Mouse (Mus musculus): Measurements from ENCODE around the gene DXBay18. TPM values are rescaled to one million over a fixed set of nuclear protein-coding genes. Genes with fewer than 3 reads are reported as not detected.
"Not testable (repeated sequence)": the region's sequence is repeated elsewhere in the genome, so short reads cannot be mapped to it uniquely, and the experiment has no call there.

DXBay18 gene
- 0.72 and 0.86 TPM in 2 replicates for polyA plus RNA-seq (2014; fragmentation: Nextera tagmentation; extraction: Ambion mirVana)

DNA sequence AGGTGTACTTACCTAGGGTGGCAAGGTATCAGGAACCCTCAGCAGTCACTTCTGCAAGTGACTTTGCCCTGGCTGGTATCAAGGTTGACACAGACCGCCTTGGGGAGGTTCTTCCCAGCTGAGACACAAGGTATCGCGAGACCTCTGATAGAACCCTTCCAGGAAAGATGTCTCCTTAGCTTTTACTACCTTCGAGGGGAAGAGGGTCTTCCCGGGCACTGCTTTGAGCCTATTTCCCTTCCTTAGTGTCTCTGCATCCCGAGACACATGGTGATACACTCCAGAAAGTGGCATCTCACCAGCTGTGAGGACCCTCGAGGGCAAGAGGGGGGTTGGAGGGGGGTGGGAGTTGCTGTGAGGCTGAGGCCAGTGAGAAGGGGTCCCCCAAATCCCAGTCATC lies at the start of gene DXBay18:
DXBay18 (minus strand) TSS at position 101 of the 400 bp plus-strand sequence.
- not testable (repeated sequence) for H3K27me3 ChIP-seq (ENCODE audit: control insufficient read depth, insufficient read depth, low read length); H3K9me3 ChIP-seq (ENCODE audit: control insufficient read depth, low read length); H3K36me3 ChIP-seq (ENCODE audit: control insufficient read depth, insufficient read depth, low read length); H3K4me2 ChIP-seq (ENCODE audit: low read length); H3K4me1 ChIP-seq (ENCODE audit: control insufficient read depth, insufficient read depth, low read length); DNase-seq; H3K9ac ChIP-seq (replicated peaks; ENCODE audit: low read length); H3K27ac ChIP-seq (replicated peaks; ENCODE audit: low read depth, low read length); H3K4me3 ChIP-seq (replicated peaks; ENCODE audit: low read depth, low read length); ATAC-seq (ENCODE audit: low FRiP score, low TSS enrichment)
- no CpG with 5 or more reads among the region's 7 CpGs for WGBS

DNA sequence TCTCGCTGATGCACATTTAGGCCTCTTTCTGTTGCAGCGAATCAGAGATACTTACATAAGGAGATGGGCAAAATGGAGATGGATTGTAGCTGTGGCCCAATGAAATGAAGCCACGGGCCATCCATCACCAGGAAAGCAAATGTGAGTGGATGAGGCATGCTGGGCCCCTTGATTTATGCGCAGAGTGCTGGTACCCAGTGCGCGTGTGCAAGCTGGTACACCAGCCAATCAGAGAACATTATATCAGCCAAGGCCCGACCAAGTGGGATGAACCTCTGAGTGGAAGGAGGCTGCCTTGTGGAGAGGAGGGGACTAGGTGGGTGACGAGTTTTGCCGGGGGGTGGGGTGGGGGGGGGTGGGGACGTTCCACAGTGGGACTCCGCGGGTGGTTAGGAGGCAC lies 42.7 kb upstream of the DXBay18 start, which contains the start of gene Xlr3b:
Xlr3b (plus strand) TSS at position 274 of the 400 bp plus-strand sequence.
- H3K27me3 ChIP-seq (ENCODE audit: control insufficient read depth, insufficient read depth, low read length); H3K4me2 ChIP-seq (ENCODE audit: low read length); H3K9me3 ChIP-seq (ENCODE audit: control insufficient read depth, low read length); H3K36me3 ChIP-seq (ENCODE audit: control insufficient read depth, insufficient read depth, low read length); H3K27ac ChIP-seq (replicated peaks; ENCODE audit: low read depth, low read length); H3K4me1 ChIP-seq (ENCODE audit: control insufficient read depth, insufficient read depth, low read length); ATAC-seq (ENCODE audit: low FRiP score, low TSS enrichment); H3K4me3 ChIP-seq (replicated peaks; ENCODE audit: low read depth, low read length); H3K9ac ChIP-seq (replicated peaks; ENCODE audit: low read length): not testable (repeated sequence)
- peak; percentile 0 for DNase-seq
- 80% methylated on average over 12 of the region's 12 CpGs for WGBS

DNA sequence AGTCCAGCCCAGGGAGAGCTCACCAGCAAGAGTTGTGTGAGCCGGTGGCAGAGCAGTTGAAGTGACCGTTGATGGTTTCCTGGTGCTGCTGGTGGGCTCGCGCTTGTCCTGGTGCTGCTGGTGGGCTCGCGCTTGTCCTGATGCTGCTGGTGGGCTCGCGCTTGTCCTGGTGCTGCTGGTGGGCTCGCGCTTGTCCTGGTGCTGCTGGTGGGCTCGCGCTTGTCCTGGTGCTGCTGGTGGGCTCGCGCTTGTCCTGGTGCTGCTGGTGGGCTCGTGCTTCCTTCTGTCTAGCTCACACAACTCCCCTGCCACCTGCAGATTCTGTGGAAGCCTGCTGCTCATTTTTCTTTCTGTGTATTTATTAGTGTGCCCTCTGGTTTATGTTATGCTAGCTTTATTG lies 27.6 kb upstream of the DXBay18 start, which contains the start of gene Spin2d:
Spin2d (minus strand) TSS at position 101 of the 400 bp plus-strand sequence.
- H3K4me2 ChIP-seq (ENCODE audit: low read length); H3K4me1 ChIP-seq (ENCODE audit: control insufficient read depth, insufficient read depth, low read length); H3K27me3 ChIP-seq (ENCODE audit: control insufficient read depth, insufficient read depth, low read length); H3K4me3 ChIP-seq (replicated peaks; ENCODE audit: low read depth, low read length); H3K9ac ChIP-seq (replicated peaks; ENCODE audit: low read length); H3K36me3 ChIP-seq (ENCODE audit: control insufficient read depth, insufficient read depth, low read length); ATAC-seq (ENCODE audit: low FRiP score, low TSS enrichment); DNase-seq; H3K9me3 ChIP-seq (ENCODE audit: control insufficient read depth, low read length); H3K27ac ChIP-seq (replicated peaks; ENCODE audit: low read depth, low read length): not testable (repeated sequence)
- 87% methylated on average over 6 of the region's 15 CpGs for WGBS

DNA sequence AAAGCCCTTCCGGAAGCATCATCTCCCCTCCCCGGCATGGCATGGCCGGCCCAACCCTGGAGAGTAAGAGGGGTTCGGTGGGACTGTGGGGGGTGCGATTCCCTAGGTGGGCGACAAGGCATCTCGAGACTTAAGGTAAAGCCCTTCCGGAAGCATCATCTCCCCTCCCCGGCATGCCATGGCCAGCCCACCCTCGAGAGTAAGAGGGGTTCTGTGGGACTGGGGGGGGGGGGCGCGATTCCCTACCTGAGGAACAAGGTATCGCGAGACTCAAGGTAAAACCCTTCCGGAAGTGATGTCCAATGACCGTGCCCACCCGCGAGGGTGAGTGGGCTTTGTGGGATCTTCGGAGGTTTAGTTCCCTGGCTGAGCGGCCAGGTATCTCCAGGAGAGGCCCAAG lies 754 bp downstream of the DXBay18 start, which contains the start of gene Xlr5b:
Xlr5b (plus strand) TSS at position 301 of the 400 bp plus-strand sequence.
- H3K4me1 ChIP-seq (ENCODE audit: control insufficient read depth, insufficient read depth, low read length); DNase-seq; H3K9me3 ChIP-seq (ENCODE audit: control insufficient read depth, low read length); H3K9ac ChIP-seq (replicated peaks; ENCODE audit: low read length); H3K27me3 ChIP-seq (ENCODE audit: control insufficient read depth, insufficient read depth, low read length); H3K27ac ChIP-seq (replicated peaks; ENCODE audit: low read depth, low read length); H3K4me2 ChIP-seq (ENCODE audit: low read length); H3K4me3 ChIP-seq (replicated peaks; ENCODE audit: low read depth, low read length); H3K36me3 ChIP-seq (ENCODE audit: control insufficient read depth, insufficient read depth, low read length); ATAC-seq (ENCODE audit: low FRiP score, low TSS enrichment): not testable (repeated sequence)
- no CpG with 5 or more reads among the region's 20 CpGs for WGBS

DNA sequence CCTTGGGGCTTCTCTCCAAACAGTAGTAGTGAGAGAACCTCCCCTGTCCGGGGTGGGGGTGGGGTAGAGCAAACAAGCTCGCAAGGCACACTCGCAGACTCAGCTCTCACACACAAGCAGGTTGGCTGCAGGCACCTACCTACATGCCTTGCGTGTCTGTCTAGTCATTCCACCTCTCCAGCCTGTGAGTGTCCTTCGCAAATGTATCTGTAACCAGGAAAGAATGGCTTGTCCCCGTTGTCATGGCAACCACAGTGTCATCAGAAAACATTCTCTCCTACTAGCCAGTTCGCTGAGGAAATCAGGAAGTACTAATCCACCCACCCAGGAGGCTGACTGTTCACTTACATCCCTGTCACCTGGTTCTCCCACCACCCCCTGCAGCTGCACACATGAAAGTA lies 6.0 kb downstream of the DXBay18 start:
- H3K36me3 ChIP-seq (ENCODE audit: control insufficient read depth, insufficient read depth, low read length); H3K27me3 ChIP-seq (ENCODE audit: control insufficient read depth, insufficient read depth, low read length); H3K9me3 ChIP-seq (ENCODE audit: control insufficient read depth, low read length); H3K27ac ChIP-seq (replicated peaks; ENCODE audit: low read depth, low read length); H3K4me1 ChIP-seq (ENCODE audit: control insufficient read depth, insufficient read depth, low read length); H3K4me3 ChIP-seq (replicated peaks; ENCODE audit: low read depth, low read length); H3K9ac ChIP-seq (replicated peaks; ENCODE audit: low read length); H3K4me2 ChIP-seq (ENCODE audit: low read length); DNase-seq: not testable (repeated sequence)
- WGBS = no CpG with 5 or more reads among the region's 7 CpGs
- ATAC-seq (ENCODE audit: low FRiP score, low TSS enrichment) = peak; percentile 58

DNA sequence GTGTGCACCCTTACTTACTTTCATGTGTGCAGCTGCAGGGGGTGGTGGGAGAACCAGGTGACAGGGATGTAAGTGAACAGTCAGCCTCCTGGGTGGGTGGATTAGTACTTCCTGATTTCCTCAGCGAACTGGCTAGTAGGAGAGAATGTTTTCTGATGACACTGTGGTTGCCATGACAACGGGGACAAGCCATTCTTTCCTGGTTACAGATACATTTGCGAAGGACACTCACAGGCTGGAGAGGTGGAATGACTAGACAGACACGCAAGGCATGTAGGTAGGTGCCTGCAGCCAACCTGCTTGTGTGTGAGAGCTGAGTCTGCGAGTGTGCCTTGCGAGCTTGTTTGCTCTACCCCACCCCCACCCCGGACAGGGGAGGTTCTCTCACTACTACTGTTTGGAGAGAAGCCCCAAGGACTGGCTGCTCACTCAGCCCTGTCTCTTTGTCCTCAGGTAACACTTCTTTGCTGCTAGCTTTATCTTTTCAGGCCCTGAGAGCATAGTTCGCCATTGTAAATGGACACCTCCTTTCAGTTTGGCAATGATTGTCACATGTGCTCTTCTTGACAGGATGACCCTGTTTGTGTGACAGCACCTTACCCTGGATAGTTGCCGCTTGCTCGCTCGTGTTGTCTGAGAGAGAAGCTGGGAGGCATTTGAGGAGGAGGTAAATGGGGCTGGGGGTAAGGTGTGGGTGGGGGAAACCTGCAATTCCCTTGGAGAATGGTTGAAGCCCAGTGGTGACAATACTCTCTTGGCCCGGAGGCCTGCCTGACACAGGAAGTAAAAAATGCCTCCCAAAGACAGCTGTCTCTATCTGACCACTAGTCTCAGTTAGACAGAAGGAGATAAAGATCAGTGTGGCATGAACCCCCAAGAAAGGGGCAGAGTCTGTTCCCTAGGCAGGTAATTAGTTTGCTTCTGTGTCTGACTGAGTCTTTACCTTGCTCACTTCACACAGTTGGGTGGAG lies 26.1 kb downstream of the DXBay18 start:
- peak; percentile 48; the same call in 1 of the 2 replicates for ATAC-seq (ENCODE audit: low FRiP score, low TSS enrichment)
- not testable (repeated sequence) for H3K9me3 ChIP-seq (ENCODE audit: control insufficient read depth, low read length); H3K27me3 ChIP-seq (ENCODE audit: control insufficient read depth, insufficient read depth, low read length); H3K36me3 ChIP-seq (ENCODE audit: control insufficient read depth, insufficient read depth, low read length); H3K27ac ChIP-seq (replicated peaks; ENCODE audit: low read depth, low read length); H3K4me3 ChIP-seq (replicated peaks; ENCODE audit: low read depth, low read length); H3K9ac ChIP-seq (replicated peaks; ENCODE audit: low read length); DNase-seq; H3K4me1 ChIP-seq (ENCODE audit: control insufficient read depth, insufficient read depth, low read length); H3K4me2 ChIP-seq (ENCODE audit: low read length)
- no CpG with 5 or more reads among the region's 12 CpGs for WGBS

DNA sequence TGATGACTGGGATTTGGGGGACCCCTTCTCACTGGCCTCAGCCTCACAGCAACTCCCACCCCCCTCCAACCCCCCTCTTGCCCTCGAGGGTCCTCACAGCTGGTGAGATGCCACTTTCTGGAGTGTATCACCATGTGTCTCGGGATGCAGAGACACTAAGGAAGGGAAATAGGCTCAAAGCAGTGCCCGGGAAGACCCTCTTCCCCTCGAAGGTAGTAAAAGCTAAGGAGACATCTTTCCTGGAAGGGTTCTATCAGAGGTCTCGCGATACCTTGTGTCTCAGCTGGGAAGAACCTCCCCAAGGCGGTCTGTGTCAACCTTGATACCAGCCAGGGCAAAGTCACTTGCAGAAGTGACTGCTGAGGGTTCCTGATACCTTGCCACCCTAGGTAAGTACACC lies 32.5 kb downstream of the DXBay18 start, which contains the start of gene Gm14685:
Gm14685 (plus strand) TSS at position 301 of the 400 bp plus-strand sequence.
- H3K27me3 ChIP-seq (ENCODE audit: control insufficient read depth, insufficient read depth, low read length); ATAC-seq (ENCODE audit: low FRiP score, low TSS enrichment); H3K9me3 ChIP-seq (ENCODE audit: control insufficient read depth, low read length); H3K27ac ChIP-seq (replicated peaks; ENCODE audit: low read depth, low read length); H3K4me3 ChIP-seq (replicated peaks; ENCODE audit: low read depth, low read length); H3K4me2 ChIP-seq (ENCODE audit: low read length); DNase-seq; H3K36me3 ChIP-seq (ENCODE audit: control insufficient read depth, insufficient read depth, low read length); H3K9ac ChIP-seq (replicated peaks; ENCODE audit: low read length); H3K4me1 ChIP-seq (ENCODE audit: control insufficient read depth, insufficient read depth, low read length): not testable (repeated sequence)
- no CpG with 5 or more reads among the region's 7 CpGs for WGBS

DNA sequence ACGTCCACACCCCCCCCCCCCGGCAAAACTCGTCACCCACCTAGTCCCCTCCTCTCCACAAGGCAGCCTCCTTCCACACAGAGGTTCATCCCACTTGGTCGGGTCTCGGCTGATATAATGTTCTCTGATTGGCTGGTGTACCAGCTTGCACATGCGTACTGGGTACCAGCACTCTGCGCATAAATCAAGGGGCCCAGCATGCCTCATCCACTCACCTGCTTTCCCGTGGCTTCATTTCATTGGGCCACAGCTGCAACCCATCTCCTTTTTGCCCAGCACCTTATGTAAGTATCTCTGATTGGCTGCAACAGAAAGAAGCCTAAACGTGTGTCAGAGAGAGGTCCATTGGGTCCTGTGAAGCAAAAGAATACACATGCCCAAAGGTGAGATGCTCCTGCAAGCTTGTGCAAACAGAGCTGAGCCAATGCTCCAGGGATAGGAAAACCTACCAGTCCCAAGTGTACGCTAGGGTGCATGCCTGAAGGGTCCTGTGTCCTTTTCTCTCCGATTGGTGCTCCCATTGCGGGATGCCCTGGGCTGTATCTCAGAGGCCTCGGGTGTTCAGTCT lies 52.2 kb downstream of the DXBay18 start, which contains the start of gene Xlr3a:
Xlr3a (minus strand) TSS at position 155 of the 568 bp plus-strand sequence.
- H3K9ac ChIP-seq (replicated peaks; ENCODE audit: low read length); H3K9me3 ChIP-seq (ENCODE audit: control insufficient read depth, low read length); H3K4me2 ChIP-seq (ENCODE audit: low read length); H3K4me1 ChIP-seq (ENCODE audit: control insufficient read depth, insufficient read depth, low read length); H3K4me3 ChIP-seq (replicated peaks; ENCODE audit: low read depth, low read length); H3K36me3 ChIP-seq (ENCODE audit: control insufficient read depth, insufficient read depth, low read length); H3K27ac ChIP-seq (replicated peaks; ENCODE audit: low read depth, low read length); ATAC-seq (ENCODE audit: low FRiP score, low TSS enrichment); H3K27me3 ChIP-seq (ENCODE audit: control insufficient read depth, insufficient read depth, low read length): not testable (repeated sequence)
- 76% methylated on average over 13 of the region's 13 CpGs for WGBS
- DNase-seq = peak; percentile 8
